Mouse (Mus musculus) cortical plate, adult 2 months (tissue): ENCODE results near the gene Igfbp1.

Experiments
- CTCF ChIP-seq: fragments of 200-500 bp; IDR thresholded peaks from 2 replicates; pipeline ENCODE4 v1.5.1; 2011; ENCODE audit warnings: mild to moderate bottlenecking, control low read depth, low read length; ENCODE audit not compliant: insufficient read depth; ENCODE audit errors: extremely low read depth
- POLR2A ChIP-seq: fragments of 200-500 bp; IDR thresholded peaks from 2 replicates; pipeline ENCODE4 v1.6.1; 2011; ENCODE audit warnings: mild to moderate bottlenecking, low read length, control low read depth; ENCODE audit not compliant: insufficient read depth; ENCODE audit errors: extremely low read depth

GRCm38 (mm10) chr11:7153081-7153480, 44.5 kb upstream of the Igfbp1 start:
- no peak for TF ChIP-seq POLR2A
- TF ChIP-seq CTCF: no peak
